Mouse (Mus musculus): ENCODE measurements around the gene Tut7.

- TF ChIP-seq CTCF (IDR thresholded peaks at IDR 0.05; ENCODE audit: low read depth) = no peak
- TF ChIP-seq EP300 (IDR thresholded peaks at IDR 0.05; ENCODE audit: low read depth) = no peak
Measured at GRCm38 (mm10) chr13:59782145-59782544, 40.8 kb downstream of the Tut7 start, which contains the start of gene Gm49354.

Measured in liver, embryonic 14.5 days (tissue).